Comparison of ENCODE assay signal across 12 mouse cellular contexts in genomic region chr2:10293556-10294206, GRCm38 (mm10).
A peak's percentile ranks its signal among the peaks of the same experiment; 100 is the strongest.
DNase-seq lines count a peak whose midpoint lies in the region; ATAC-seq and TF ChIP-seq lines count a peak whose summit lies in the region.
"Had no signal": no experiment of that assay in that cellular context is flagged by ENCODE, and none has a peak within 500 bp of the region (broad histone marks: within the 10 kb centered on the region; RNA-seq: fewer than 3 reads in every experiment).

No protein-coding gene starts in this region.

- in situ Hi-C loops in Patski (cut with MboI; ENCODE audit: low pct_unique_long_range_greater_than_20kb) = loop anchor here (5.0 kb wide), 2 partner anchors 191 to 1621 kb away; no protein-coding TSS in a partner anchor

- peak; percentile 60 for TF ChIP-seq CTCF in Patski (IDR thresholded peaks at IDR 0.05)

- ATAC-seq in Patski = peak; percentile 76
- ATAC-seq in hematopoietic stem cell, adult 5-6 weeks (replicated peaks in 1 of 2; ENCODE audit: insufficient read depth in 1 of 2, low FRiP score in 2 of 2, low TSS enrichment in 1 of 2, low read depth in 1 of 2, poor library complexity in 2 of 2, severe bottlenecking in 2 of 2) = peak; percentile 52 to 71; a peak in 2 of 4 replicates
- ATAC-seq in megakaryocyte progenitor cell, adult 5-6 weeks (replicated peaks; ENCODE audit: poor library complexity) = peak; percentile 49; the same call in 1 of the 2 replicates
- ATAC-seq: forebrain, postnatal 0 days; midbrain, embryonic 13.5 days had no signal

- H3K27me3 ChIP-seq in Patski = no peaks in the 10 kb centered on the region

- POLR2A ChIA-PET in Patski (lab: Charles Lee) = interaction anchor here (0.6 to 1.0 kb wide), 2 partner anchors 53 to 200 kb away, joined by 3 to 4 read pairs; no protein-coding TSS in a partner anchor

- CTCF ChIA-PET in Patski (lab: Charles Lee) = interaction anchor here (0.6 to 6.4 kb wide), 2 partner anchors 10 to 195 kb away, joined by 3 to 51 read pairs; no protein-coding TSS in a partner anchor

- peak; percentile 28 for DNase-seq in kidney, adult 9 months
- DNase-seq in kidney, adult 8-10 months = no peak
- DNase-seq in Patski (ENCODE audit: low read depth, low spot score) = peak; percentile 34
- no peak for DNase-seq in natural killer cell, adult 2 months (ENCODE audit: low spot score in 2 of 2)
- no peak for DNase-seq in adrenal gland, adult 2 months
- DNase-seq: cerebellum, adult 9-10 months; forebrain, postnatal 0 days; heart, postnatal 4 days; lung, postnatal 14 days had no signal

Comparison
In these comparisons a context has a peak if more than half of its experiments do, and no peak if none do; other contexts are left out.
1. DNase-seq: peak in kidney, adult 9 months (single experiment) and Patski (single experiment); none in kidney, adult 8-10 months (0 of 2), natural killer cell, adult 2 months (0 of 2) and adrenal gland, adult 2 months (single experiment).
2. Peak in every context shown above with its lines, with median percentiles within 50 percentile points of each other: ATAC-seq.